Mouse (Mus musculus): Measurements from ENCODE around the gene Ugt2b37. TPM values are rescaled to one million over a fixed set of nuclear protein-coding genes. Genes with fewer than 3 reads are reported as not detected.
"Not testable (repeated sequence)": the region's sequence is repeated elsewhere in the genome, so short reads cannot be mapped to it uniquely, and the experiment has no call there.

The Ugt2b37 gene
- total RNA-seq (2021) = not detected
- long read RNA-seq = 0 reads

GRCm38 (mm10) chr5:87254676-87255075 lies at the start of gene Ugt2b37:
Gene Ugt2b37, minus strand, starts transcription at chr5:87254804.
- not testable (repeated sequence) for DNase-seq (ENCODE audit: low spot score in 2 of 2)

- not testable (repeated sequence) for DNase-seq (ENCODE audit: low spot score in 2 of 2)
Measured at GRCm38 (mm10) chr5:87286180-87286579, 31.6 kb upstream of the Ugt2b37 start.

- DNase-seq (ENCODE audit: low spot score in 2 of 2) = not testable (repeated sequence)
Measured at GRCm38 (mm10) chr5:87275986-87276385, 21.4 kb upstream of the Ugt2b37 start.

GRCm38 (mm10) chr5:87275581-87275980 lies 21.0 kb upstream of the Ugt2b37 start:
- DNase-seq (ENCODE audit: low spot score in 2 of 2) = no peak

GRCm38 (mm10) chr5:87255831-87256230 lies 1.2 kb upstream of the Ugt2b37 start:
- no peak for DNase-seq (ENCODE audit: low spot score in 2 of 2)

DNA sequence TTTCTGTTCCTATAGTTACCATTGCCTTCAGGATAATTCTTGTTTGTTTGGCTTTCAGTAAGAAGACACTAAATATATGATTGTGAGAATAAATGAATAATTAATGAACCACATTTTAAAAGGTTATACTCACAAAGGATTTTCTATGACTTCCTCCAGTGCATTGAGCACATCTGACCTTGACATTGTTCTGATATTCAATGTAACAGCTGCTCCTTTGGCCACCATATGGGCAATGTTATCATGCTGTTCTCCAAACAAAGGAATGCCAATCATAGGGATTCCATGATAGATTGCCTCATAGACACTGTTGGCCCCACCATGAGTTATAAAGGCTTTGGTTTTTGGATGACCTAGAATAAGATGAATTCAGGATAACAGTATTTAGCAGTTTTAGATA lies 12.5 kb downstream of the Ugt2b37 start:
- DNase-seq (ENCODE audit: low spot score in 2 of 2) = not testable (repeated sequence)

GRCm38 (mm10) chr5:87196430-87196829 lies 58.2 kb downstream of the Ugt2b37 start:
- not testable (repeated sequence) for DNase-seq (ENCODE audit: low spot score in 2 of 2)

Other genes starting within 250 kb of the Ugt2b37 start
- not detected for gene Ugt2b36, start 162.2 kb downstream of the Ugt2b37 start, total RNA-seq (2021)
- gene Ugt2b5, start 114.5 kb downstream of the Ugt2b37 start, total RNA-seq (2021) = not detected
- gene Ugt2a3, start 82.4 kb upstream of the Ugt2b37 start, total RNA-seq (2021) = not detected
- gene Ugt2b38, start 169.4 kb upstream of the Ugt2b37 start, total RNA-seq (2021) = not detected
- not detected for gene Ugt2a2, start 227.5 kb upstream of the Ugt2b37 start, total RNA-seq (2021)
- not detected for gene Gm43638, start 232.0 kb upstream of the Ugt2b37 start, total RNA-seq (2021)
- not detected for gene Ugt2a1, start 236.1 kb upstream of the Ugt2b37 start, total RNA-seq (2021)

Data from layer of hippocampus, adult 18-20 months (tissue).